Mouse (Mus musculus): ENCODE results near the gene Cacnb1. TPM values are rescaled to one million over a fixed set of nuclear protein-coding genes. Genes with fewer than 3 reads are reported as not detected.
A peak's percentile ranks its signal among the peaks of the same experiment; 100 is the strongest.

Gene Cacnb1
- polyA plus RNA-seq, 1 experiment: 25.6 TPM

DNA sequence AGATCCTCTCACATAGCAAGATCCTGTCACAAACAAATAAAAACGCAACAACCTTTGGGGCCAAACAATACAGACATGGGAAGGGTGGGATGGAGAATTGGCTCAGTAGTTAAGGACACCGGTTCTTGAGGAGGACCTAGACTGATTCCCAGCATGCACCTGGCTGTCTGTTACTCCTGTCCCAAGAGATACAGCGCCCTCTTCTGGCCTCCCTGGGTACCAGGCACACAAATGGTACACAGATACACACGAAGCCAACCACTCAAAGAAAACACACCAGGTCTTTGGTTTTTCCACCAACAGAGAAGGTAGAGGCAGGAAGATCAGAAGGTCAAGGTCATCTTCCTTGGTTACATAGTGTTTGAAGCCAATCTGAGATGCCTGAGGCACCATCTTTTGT is 22.8 kb upstream of the Cacnb1 start:
- WGBS: 59% methylated on average over 4 of the region's 4 CpGs
- H3K4me3 ChIP-seq (replicated peaks; ENCODE audit: extremely low read depth, low read depth, low read length): no peak overlapping the region
- no peak for TF ChIP-seq CTCF (IDR thresholded peaks at IDR 0.05; ENCODE audit: insufficient read depth, low read length)
- TF ChIP-seq POLR2A (IDR thresholded peaks at IDR 0.05; ENCODE audit: borderline replicate concordance, extremely low read depth, low read depth, low read length): no peak

DNA sequence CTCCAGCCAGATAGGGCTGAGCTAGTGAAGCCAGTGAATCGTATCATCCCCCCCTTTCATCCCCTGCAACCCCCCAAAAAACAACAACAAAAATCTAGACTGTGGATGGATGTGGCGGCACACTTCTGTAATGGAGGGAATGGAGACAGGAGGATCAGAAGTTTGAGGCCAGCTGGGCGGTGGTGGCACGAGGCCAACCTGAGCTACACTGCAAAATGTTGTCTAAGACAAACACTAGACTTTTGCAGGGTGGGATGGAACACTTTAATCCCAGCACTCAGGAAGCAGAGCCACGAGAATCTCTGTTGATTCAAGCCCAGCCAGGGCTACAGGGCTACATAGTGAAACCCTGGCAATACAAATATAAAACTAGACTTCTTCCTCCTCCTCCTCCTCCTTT is 21.2 kb upstream of the Cacnb1 start:
- no peak for DNase-seq
- Histone ChIP-seq H3K4me1 (ENCODE audit: control insufficient read depth, insufficient read depth, low read length) (no peaks in the 10 kb centered on the region), H3K4me3 (replicated peaks; ENCODE audit: extremely low read depth, low read depth, low read length) (no peak overlapping the region)
- TF ChIP-seq CTCF (IDR thresholded peaks at IDR 0.05; ENCODE audit: insufficient read depth, low read length) (no peak), POLR2A (IDR thresholded peaks at IDR 0.05; ENCODE audit: borderline replicate concordance, extremely low read depth, low read depth, low read length) (no peak)
- 52% methylated on average over 5 of the region's 5 CpGs for WGBS

More for the DNA sequence above, 22.8 kb upstream of the Cacnb1 start:
- no peaks in the 10 kb centered on the region for H3K4me1 ChIP-seq (ENCODE audit: control insufficient read depth, insufficient read depth, low read length)
- DNase-seq: no peak

DNA sequence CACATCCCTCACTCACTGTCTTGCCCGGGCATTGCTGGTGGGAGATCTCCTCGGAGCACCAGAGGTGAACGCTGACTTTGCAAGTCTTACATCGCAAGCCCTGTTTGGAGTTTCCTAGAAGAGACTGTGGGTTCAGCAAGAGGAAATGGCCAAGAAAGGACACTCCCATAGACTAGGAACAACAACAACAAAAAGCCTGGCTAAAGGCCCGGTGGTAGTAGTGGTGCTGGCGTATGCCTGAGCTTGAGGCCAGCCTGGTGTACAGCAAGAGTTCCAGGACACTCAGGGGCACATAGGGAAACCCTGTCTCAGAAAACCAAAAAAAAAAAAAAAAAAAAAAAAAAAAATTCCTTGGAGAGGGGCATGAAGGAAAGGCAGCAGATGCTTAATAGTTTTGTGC is 19.9 kb upstream of the Cacnb1 start:
- Histone ChIP-seq H3K4me3 (replicated peaks; ENCODE audit: extremely low read depth, low read depth, low read length) (no peak overlapping the region), H3K4me1 (ENCODE audit: control insufficient read depth, insufficient read depth, low read length) (no peaks in the 10 kb centered on the region)
- TF ChIP-seq CTCF (IDR thresholded peaks at IDR 0.05; ENCODE audit: insufficient read depth, low read length) (no peak), POLR2A (IDR thresholded peaks at IDR 0.05; ENCODE audit: borderline replicate concordance, extremely low read depth, low read depth, low read length) (no peak)
- no peak for DNase-seq
- WGBS: 35% methylated on average over 6 of the region's 6 CpGs

DNA sequence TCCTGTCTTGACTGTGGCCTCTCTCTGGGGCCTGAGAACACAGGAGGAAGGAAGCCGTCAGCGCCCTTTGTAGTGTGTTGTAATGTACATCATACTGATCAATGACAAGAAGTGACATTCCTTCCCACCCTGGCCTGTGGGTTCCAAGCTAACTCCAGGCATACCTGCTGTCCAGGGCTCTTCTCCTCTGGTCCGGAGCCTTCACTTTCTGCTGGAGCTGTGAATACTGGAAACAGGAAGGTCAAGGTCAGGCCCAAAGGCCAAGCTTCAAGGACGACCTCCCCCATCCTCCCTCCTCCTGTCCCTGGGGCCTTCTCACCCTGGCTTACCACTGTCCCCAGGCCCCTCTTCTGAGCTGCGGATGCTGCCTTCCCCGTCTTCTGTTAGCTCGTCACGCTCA is 18.1 kb upstream of the Cacnb1 start:
- DNase-seq: no peak
- TF ChIP-seq POLR2A (IDR thresholded peaks at IDR 0.05; ENCODE audit: borderline replicate concordance, extremely low read depth, low read depth, low read length) (no peak), CTCF (IDR thresholded peaks at IDR 0.05; ENCODE audit: insufficient read depth, low read length) (no peak)
- Histone ChIP-seq H3K4me3 (replicated peaks; ENCODE audit: extremely low read depth, low read depth, low read length) (no peak overlapping the region), H3K4me1 (ENCODE audit: control insufficient read depth, insufficient read depth, low read length) (peaks cover 4% of the 10 kb centered on the region; the same call in 1 of the 2 replicates)
- 84% methylated on average over 8 of the region's 8 CpGs for WGBS

DNA sequence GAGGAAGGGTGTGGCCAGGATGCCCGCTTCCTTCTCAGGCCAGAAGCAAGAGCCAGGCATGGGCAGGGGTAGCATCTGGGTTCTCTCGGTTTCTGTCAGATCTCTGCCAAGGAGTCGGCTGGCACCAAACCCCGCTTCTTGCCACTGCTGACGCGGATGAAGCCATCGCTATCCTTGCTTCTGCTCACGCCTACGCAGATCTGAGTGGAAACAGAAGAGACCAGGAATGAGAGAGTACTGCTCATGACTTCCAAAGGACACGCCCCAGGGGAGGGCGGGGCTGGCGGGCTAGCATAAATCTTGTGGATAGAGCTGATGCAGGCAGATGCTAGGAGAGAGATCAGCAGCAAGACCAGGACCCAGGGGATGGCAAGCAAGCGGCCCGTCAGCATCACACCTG is 15.0 kb upstream of the Cacnb1 start:
- 48% methylated on average over 14 of the region's 14 CpGs for WGBS
- DNase-seq: no peak
- H3K4me1 ChIP-seq (ENCODE audit: control insufficient read depth, insufficient read depth, low read length): peaks cover 6% of the 10 kb centered on the region; the same call in 1 of the 2 replicates
- TF ChIP-seq CTCF (IDR thresholded peaks at IDR 0.05; ENCODE audit: insufficient read depth, low read length) (no peak), POLR2A (IDR thresholded peaks at IDR 0.05; ENCODE audit: borderline replicate concordance, extremely low read depth, low read depth, low read length) (no peak)
- H3K4me3 ChIP-seq (replicated peaks; ENCODE audit: extremely low read depth, low read depth, low read length): no peak overlapping the region

DNA sequence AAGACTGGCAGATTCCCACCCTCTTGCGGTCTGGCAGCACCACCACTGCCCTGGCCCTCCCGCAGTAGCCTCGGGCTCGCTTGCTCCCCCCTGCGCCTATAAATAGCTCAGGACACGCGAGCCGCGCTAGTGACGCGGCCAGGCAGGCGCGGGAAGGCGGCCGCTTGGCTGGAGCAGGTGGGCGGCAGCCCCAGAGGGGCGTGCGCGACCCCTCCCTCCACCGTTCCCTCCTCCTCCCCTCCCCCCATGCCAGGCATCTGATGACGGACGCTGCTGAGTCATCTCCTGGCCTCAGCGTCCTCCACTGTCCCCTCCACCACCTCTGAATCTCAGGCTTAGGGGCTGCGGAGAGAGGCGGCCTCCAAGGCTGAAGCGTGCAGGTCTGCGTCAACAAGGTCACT is 13.1 kb upstream of the Cacnb1 start:
- Histone ChIP-seq H3K4me1 (ENCODE audit: control insufficient read depth, insufficient read depth, low read length) (peaks cover 6% of the 10 kb centered on the region; the same call in 1 of the 2 replicates), H3K4me3 (replicated peaks; ENCODE audit: extremely low read depth, low read depth, low read length) (peak overlapping the region; percentile 8)
- DNase-seq: no peak
- 2% methylated on average over 27 of the region's 27 CpGs for WGBS
- TF ChIP-seq CTCF (IDR thresholded peaks at IDR 0.05; ENCODE audit: insufficient read depth, low read length) (no peak), POLR2A (IDR thresholded peaks at IDR 0.05; ENCODE audit: borderline replicate concordance, extremely low read depth, low read depth, low read length) (no peak)

DNA sequence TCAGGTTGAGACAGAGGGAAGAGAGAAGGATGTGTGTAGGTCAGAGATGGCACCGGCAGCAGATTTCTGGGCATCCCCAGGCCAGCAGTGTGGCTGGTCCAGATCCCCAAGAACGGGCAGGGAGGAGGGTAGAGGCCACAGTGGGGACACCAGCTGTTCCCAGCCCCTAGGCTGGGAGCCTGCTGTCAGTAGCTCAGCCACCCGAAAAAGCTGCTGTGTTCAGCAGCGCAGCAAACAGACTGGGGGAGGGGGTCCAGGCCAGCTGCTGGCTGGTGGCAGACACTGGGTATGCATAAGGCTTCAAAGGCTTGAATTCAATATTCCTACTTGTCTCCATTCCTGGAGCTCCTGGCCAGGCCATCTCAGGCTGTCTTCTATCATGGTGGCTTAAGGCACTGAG is 12.0 kb upstream of the Cacnb1 start:
- WGBS: 41% methylated on average over 4 of the region's 4 CpGs
- no peak for DNase-seq

DNA sequence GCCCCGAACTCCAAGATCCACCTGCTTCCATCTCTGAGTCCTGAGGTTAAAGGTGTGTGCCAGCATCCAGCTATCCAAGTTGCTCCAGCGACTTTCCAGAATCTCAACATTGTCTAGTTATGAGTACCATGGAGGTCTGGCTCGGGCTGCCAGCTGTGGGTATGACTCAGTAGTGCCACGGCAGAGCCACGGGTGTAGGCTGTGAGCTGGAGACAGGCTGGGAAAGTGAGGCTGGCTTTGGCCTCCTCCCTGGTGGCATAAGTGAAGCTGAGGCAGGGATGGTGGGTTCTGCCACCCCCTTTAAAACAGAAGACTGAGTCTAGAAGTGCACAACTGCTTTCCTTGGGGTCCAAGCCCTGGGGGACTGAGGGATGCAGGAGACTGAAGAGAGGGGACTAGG is 11.2 kb upstream of the Cacnb1 start:
- TF ChIP-seq POLR2A (IDR thresholded peaks at IDR 0.05; ENCODE audit: borderline replicate concordance, extremely low read depth, low read depth, low read length) (no peak), CTCF (IDR thresholded peaks at IDR 0.05; ENCODE audit: insufficient read depth, low read length) (no peak)
- no peak for DNase-seq
- WGBS: 78% methylated on average over 5 of the region's 5 CpGs
- Histone ChIP-seq H3K4me3 (replicated peaks; ENCODE audit: extremely low read depth, low read depth, low read length) (no peak overlapping the region), H3K4me1 (ENCODE audit: control insufficient read depth, insufficient read depth, low read length) (peaks cover 6% of the 10 kb centered on the region; the same call in 1 of the 2 replicates)

More for the DNA sequence above, 12.0 kb upstream of the Cacnb1 start:
- TF ChIP-seq CTCF (IDR thresholded peaks at IDR 0.05; ENCODE audit: insufficient read depth, low read length): no peak
- no peak for TF ChIP-seq POLR2A (IDR thresholded peaks at IDR 0.05; ENCODE audit: borderline replicate concordance, extremely low read depth, low read depth, low read length)
- Histone ChIP-seq H3K4me1 (ENCODE audit: control insufficient read depth, insufficient read depth, low read length) (peaks cover 6% of the 10 kb centered on the region; the same call in 1 of the 2 replicates), H3K4me3 (replicated peaks; ENCODE audit: extremely low read depth, low read depth, low read length) (no peak overlapping the region)

DNA sequence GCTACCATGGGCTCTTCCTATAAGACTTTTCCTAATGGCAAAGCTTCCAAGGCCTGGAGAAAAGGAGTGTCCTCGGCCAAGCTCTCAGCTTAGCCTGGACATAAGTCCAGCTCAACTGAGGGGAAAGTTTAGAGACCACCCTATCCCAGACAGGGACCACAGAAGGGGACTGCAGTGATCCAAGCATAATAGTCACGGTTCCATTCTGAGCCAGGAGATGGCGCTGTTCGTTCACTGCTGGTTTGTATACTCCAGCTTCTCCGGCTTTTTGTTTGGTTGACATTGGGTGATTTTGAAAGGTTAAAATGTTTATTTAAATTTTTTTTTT is 8.6 kb upstream of the Cacnb1 start:
- TF ChIP-seq POLR2A (IDR thresholded peaks at IDR 0.05; ENCODE audit: borderline replicate concordance, extremely low read depth, low read depth, low read length): no peak
- TF ChIP-seq CTCF (IDR thresholded peaks at IDR 0.05; ENCODE audit: insufficient read depth, low read length): peak; percentile 82
- no peak overlapping the region for H3K4me3 ChIP-seq (replicated peaks; ENCODE audit: extremely low read depth, low read depth, low read length)
- DNase-seq: peak; percentile 76
- H3K4me1 ChIP-seq (ENCODE audit: control insufficient read depth, insufficient read depth, low read length): peaks cover 6% of the 10 kb centered on the region; the same call in 1 of the 2 replicates
- WGBS: 8% methylated on average over 5 of the region's 5 CpGs

DNA sequence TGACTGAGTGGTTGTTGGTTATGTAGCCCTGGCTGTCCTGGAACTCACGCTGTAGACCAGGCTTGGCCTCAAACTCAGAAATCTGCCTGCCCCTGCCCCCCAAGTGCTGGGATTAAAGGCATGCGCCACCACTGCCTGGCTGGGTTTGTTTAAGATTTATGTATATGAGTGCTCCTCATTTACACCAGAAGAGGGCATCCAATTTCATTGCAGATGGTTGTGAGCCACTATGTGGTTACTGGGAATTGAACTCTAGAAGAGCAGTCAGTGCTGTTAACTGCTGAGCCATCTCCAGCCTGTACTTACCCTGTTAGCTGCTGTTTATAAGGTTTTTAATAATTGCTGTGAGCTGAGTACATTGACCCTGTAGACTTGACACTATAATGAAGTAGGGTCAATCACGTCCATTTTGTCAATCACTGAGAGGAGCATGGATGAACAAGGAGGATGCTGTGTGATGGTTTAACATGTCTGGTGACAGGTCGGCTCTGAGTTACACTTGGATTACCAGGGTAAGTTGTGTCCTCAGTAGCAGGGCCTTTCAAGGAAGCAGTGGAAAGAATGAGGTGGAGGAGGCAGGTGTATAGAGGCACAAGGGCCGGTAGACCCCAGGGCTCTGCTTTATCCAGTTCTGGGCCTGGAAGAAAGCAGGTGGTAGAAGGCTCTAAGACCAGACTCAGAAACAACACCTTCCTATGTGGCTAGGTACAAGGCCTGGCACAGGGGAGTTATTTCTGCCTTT is 8.0 kb upstream of the Cacnb1 start:
- H3K4me3 ChIP-seq (replicated peaks; ENCODE audit: extremely low read depth, low read depth, low read length): no peak overlapping the region
- no peak for TF ChIP-seq CTCF (IDR thresholded peaks at IDR 0.05; ENCODE audit: insufficient read depth, low read length)
- TF ChIP-seq POLR2A (IDR thresholded peaks at IDR 0.05; ENCODE audit: borderline replicate concordance, extremely low read depth, low read depth, low read length): no peak
- WGBS: 64% methylated on average over 5 of the region's 5 CpGs
- peaks cover 4% of the 10 kb centered on the region; the same call in 1 of the 2 replicates for H3K4me1 ChIP-seq (ENCODE audit: control insufficient read depth, insufficient read depth, low read length)
- DNase-seq: no peak

Measured in lung, adult 2 months (tissue).